In the genomic region with DNA sequence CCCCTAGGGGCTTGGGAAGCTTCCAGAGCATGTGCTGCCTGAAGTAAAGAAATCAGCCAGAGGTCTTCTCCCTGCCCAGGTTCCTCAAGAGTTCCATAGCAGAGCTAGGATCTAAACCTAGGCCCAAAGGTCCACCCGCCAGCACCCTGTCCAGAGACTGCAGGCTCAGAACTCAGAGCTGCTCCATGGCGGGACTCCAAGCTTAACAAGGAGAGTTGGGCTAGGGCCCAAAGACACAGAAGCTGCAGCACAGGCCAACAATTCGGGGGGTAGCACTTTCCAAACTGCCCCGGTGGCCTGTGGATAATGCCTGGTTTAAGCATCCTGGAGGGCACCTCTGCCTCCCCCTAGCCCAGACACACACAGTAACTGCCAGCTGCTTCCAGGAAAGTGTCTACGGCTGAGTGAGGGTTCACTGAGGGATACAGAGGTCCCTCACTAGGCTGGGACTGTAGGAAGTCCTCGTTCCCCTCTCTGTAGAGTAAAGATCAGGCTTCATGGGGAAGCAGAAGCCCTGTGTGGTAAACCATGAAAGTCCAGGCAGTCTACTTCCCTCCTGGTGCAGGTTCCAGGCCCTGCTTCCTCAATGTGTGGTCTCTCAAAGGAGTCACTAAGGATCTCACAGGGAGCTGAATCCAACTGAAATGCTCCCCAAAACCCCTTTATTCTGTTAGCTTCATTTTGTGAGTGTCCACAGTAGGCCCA, we compare ENCODE assay signal across 9 mouse cellular contexts. TPM values are rescaled to one million over a fixed set of nuclear protein-coding genes. Genes with fewer than 3 reads are reported as not detected.
DNase-seq lines count a peak whose midpoint lies in the region; ATAC-seq lines count a peak whose summit lies in the region.
"Had no signal": no experiment of that assay in that cellular context is flagged by ENCODE, and none has a peak within 500 bp of the region (broad histone marks: within the 10 kb centered on the region; RNA-seq: fewer than 3 reads in every experiment).

No protein-coding gene starts in this region.

- intact Hi-C loops in heart, postnatal 25 days (cut with DNase I), result no loop called here

- H3K27ac ChIP-seq in limb, embryonic 12.5 days, result no peak overlapping the region
- H3K27ac ChIP-seq in limb, embryonic 10.5 days, result no peak overlapping the region

- no peaks in the 10 kb centered on the region for H3K9me3 ChIP-seq in limb, embryonic 12.5 days
- H3K9me3 ChIP-seq in limb, embryonic 10.5 days (replicated peaks), result no peaks in the 10 kb centered on the region
- no peaks in the 10 kb centered on the region for H3K9me3 ChIP-seq in megakaryocyte, embryonic 14.5 days

- peaks cover 19% of the 10 kb centered on the region for H3K4me1 ChIP-seq in limb, embryonic 12.5 days (replicated peaks)
- H3K4me1 ChIP-seq in limb, embryonic 10.5 days, result peaks cover 42% of the 10 kb centered on the region
- peaks cover 56% of the 10 kb centered on the region for H3K4me1 ChIP-seq in megakaryocyte, embryonic 14.5 days

- H3K9ac ChIP-seq in limb, embryonic 12.5 days (replicated peaks), result 0 out of 2 replicates have a peak overlapping the region, but pooled peaks have one; percentile 2

- WGBS in limb, embryonic 12.5 days, result 78% methylated on average over 6 of the region's 6 CpGs
- 83% methylated on average over 6 of the region's 6 CpGs for WGBS in limb, embryonic 10.5 days

- no peaks in the 10 kb centered on the region for H3K36me3 ChIP-seq in limb, embryonic 12.5 days
- no peaks in the 10 kb centered on the region for H3K36me3 ChIP-seq in limb, embryonic 10.5 days
- H3K36me3 ChIP-seq in megakaryocyte, embryonic 14.5 days (replicated peaks; ENCODE audit: low read length), result no peaks in the 10 kb centered on the region

- H3K27me3 ChIP-seq in limb, embryonic 12.5 days, result peaks cover 20% of the 10 kb centered on the region; the same call in 1 of the 2 replicates
- H3K27me3 ChIP-seq in limb, embryonic 10.5 days (ENCODE audit: low read depth, poor library complexity, severe bottlenecking), result peaks cover 34% of the 10 kb centered on the region
- peaks cover 96% of the 10 kb centered on the region for H3K27me3 ChIP-seq in megakaryocyte, embryonic 14.5 days (replicated peaks)

- DNase-seq in adrenal gland, adult 2 months, result peak; percentile 32
- no peak for DNase-seq in adrenal gland, postnatal 10 days
- DNase-seq in limb, embryonic 10.5 days (ENCODE audit: low spot score), result no peak
- DNase-seq in heart, postnatal 25 days (ENCODE audit: low spot score), result peak; percentile 19
- DNase-seq in embryo, embryonic 10 days (ENCODE audit: low spot score), result no peak

- H3K4me3 ChIP-seq in limb, embryonic 12.5 days (replicated peaks), result no peak overlapping the region
- H3K4me3 ChIP-seq in limb, embryonic 10.5 days, result no peak overlapping the region
- H3K4me3 ChIP-seq in megakaryocyte, embryonic 14.5 days (replicated peaks), result peak overlapping the region; percentile 10

- no peak for ATAC-seq in limb, embryonic 12.5 days (ENCODE audit: insufficient number of reproducible peaks, insufficient read depth, low FRiP score, low TSS enrichment, low read depth)
- ATAC-seq in frontal cortex, adult (ENCODE audit: low TSS enrichment), result no peak
- ATAC-seq: midbrain, embryonic 16.5 days had no signal

- no peak overlapping the region for H3K4me2 ChIP-seq in limb, embryonic 12.5 days

RNA-seq across cellular contexts. Expression of a gene that starts 5.4 kb away (rescaled TPM):
- total RNA-seq in adrenal gland, adult 2 months (2021), result 10 to 100 TPM; 58.9 to 83.2 TPM
- polyA plus RNA-seq in adrenal gland, adult 2 months (2012; rRNA removed), result 125 and 137 TPM in 2 replicates
- total RNA-seq in adrenal gland, postnatal 10 days (2021), result 10 to 100 TPM; 44.1 to 47.5 TPM
- 13.8 and 15.8 TPM in 2 replicates for polyA plus RNA-seq in limb, embryonic 12.5 days (2016; fragmentation: Nextera tagmentation; extraction: Ambion mirVana)
- polyA plus RNA-seq in limb, embryonic 10.5 days (2016; fragmentation: Nextera tagmentation; extraction: Ambion mirVana), result 4.1 and 7.2 TPM in 2 replicates
- total RNA-seq in heart, postnatal 25 days (2021), result 10 to 100 TPM; 11.9 to 12.6 TPM
- polyA plus RNA-seq in megakaryocyte, embryonic 14.5 days (2012; ENCODE audit: insufficient read depth, low replicate concordance), result 13.3 TPM in 1 of 2 replicates, not detected in the other

Comparison
In these comparisons a context has a peak if more than half of its experiments do, and no peak if none do; other contexts are left out.
1. DNase-seq: peak in adrenal gland, adult 2 months (single experiment) and heart, postnatal 25 days (single experiment); none in adrenal gland, postnatal 10 days (single experiment), limb, embryonic 10.5 days (single experiment) and embryo, embryonic 10 days (single experiment).